Mouse (Mus musculus): ENCODE measurements around the gene Atxn7l2. TPM values are rescaled to one million over a fixed set of nuclear protein-coding genes. Genes with fewer than 3 reads are reported as not detected.
A peak's percentile ranks its signal among the peaks of the same experiment; 100 is the strongest.

The Atxn7l2 gene
- polyA plus RNA-seq, 1 experiment: 25.9 TPM

GRCm38 (mm10) chr3:108231646-108232045 lies 20.9 kb upstream of the Atxn7l2 start:
- Histone ChIP-seq H3K4me3 (replicated peaks; ENCODE audit: insufficient read depth, low read depth, low read length) (no peak overlapping the region), H3K27me3 (ENCODE audit: control insufficient read depth, insufficient read depth, low read length) (no peaks in the 10 kb centered on the region; the same call in 1 of the 2 replicates), H3K4me1 (ENCODE audit: control insufficient read depth, insufficient read depth, low read length) (no peaks in the 10 kb centered on the region), H3K27ac (ENCODE audit: insufficient read depth, low read length) (no peak overlapping the region)
- no peak for DNase-seq
- 91% methylated on average over 4 of the region's 4 CpGs for WGBS
- TF ChIP-seq CTCF (IDR thresholded peaks at IDR 0.05; ENCODE audit: borderline replicate concordance, insufficient read depth, low read depth, low read length): no peak
- no peak for TF ChIP-seq POLR2A (IDR thresholded peaks at IDR 0.05; ENCODE audit: borderline replicate concordance, insufficient read depth, low read length)

GRCm38 (mm10) chr3:108227521-108227920 lies 16.8 kb upstream of the Atxn7l2 start:
- 83% methylated on average over 2 of the region's 2 CpGs for WGBS
- Histone ChIP-seq H3K4me3 (replicated peaks; ENCODE audit: insufficient read depth, low read depth, low read length) (no peak overlapping the region), H3K27me3 (ENCODE audit: control insufficient read depth, insufficient read depth, low read length) (peaks cover 5% of the 10 kb centered on the region; the same call in 1 of the 2 replicates), H3K4me1 (ENCODE audit: control insufficient read depth, insufficient read depth, low read length) (no peaks in the 10 kb centered on the region), H3K27ac (ENCODE audit: insufficient read depth, low read length) (no peak overlapping the region)
- no peak for DNase-seq
- TF ChIP-seq CTCF (IDR thresholded peaks at IDR 0.05; ENCODE audit: borderline replicate concordance, insufficient read depth, low read depth, low read length) (no peak), POLR2A (IDR thresholded peaks at IDR 0.05; ENCODE audit: borderline replicate concordance, insufficient read depth, low read length) (no peak)

- WGBS: 13% methylated on average over 44 of the region's 44 CpGs
- peak; percentile 20 to 26 for DNase-seq
These were observed 16.0 kb upstream of the Atxn7l2 start, which contains the start of gene Sypl2 for GRCm38 (mm10) chr3:108226558-108227350. TSS of gene Sypl2 (minus strand) at chr3:108226648.

GRCm38 (mm10) chr3:108225711-108226557 lies 15.2 kb upstream of the Atxn7l2 start:
- WGBS: 5% methylated on average over 66 of the region's 67 CpGs
- H3K27me3 ChIP-seq (ENCODE audit: control insufficient read depth, insufficient read depth, low read length): peaks cover 5% of the 10 kb centered on the region; the same call in 1 of the 2 replicates
- no peak for TF ChIP-seq CTCF (IDR thresholded peaks at IDR 0.05; ENCODE audit: borderline replicate concordance, insufficient read depth, low read depth, low read length)
- no peak for TF ChIP-seq POLR2A (IDR thresholded peaks at IDR 0.05; ENCODE audit: borderline replicate concordance, insufficient read depth, low read length)

More at GRCm38 (mm10) chr3:108226558-108227350, 16.0 kb upstream of the Atxn7l2 start, which contains the start of gene Sypl2:
- TF ChIP-seq CTCF (IDR thresholded peaks at IDR 0.05; ENCODE audit: borderline replicate concordance, insufficient read depth, low read depth, low read length) (no peak), POLR2A (IDR thresholded peaks at IDR 0.05; ENCODE audit: borderline replicate concordance, insufficient read depth, low read length) (no peak)
- H3K27me3 ChIP-seq (ENCODE audit: control insufficient read depth, insufficient read depth, low read length): peaks cover 5% of the 10 kb centered on the region; the same call in 1 of the 2 replicates
- peak within 1 kb of the TSS; percentile 24 for H3K4me3 ChIP-seq (replicated peaks; ENCODE audit: insufficient read depth, low read depth, low read length)
- H3K4me1 ChIP-seq (ENCODE audit: control insufficient read depth, insufficient read depth, low read length): no peaks in the 10 kb centered on the region
- no peak within 1 kb of the TSS for H3K27ac ChIP-seq (ENCODE audit: insufficient read depth, low read length)

GRCm38 (mm10) chr3:108220661-108221060 lies 9.9 kb upstream of the Atxn7l2 start:
- 45% methylated on average over 3 of the region's 3 CpGs for WGBS
- Histone ChIP-seq H3K27me3 (ENCODE audit: control insufficient read depth, insufficient read depth, low read length) (no peaks in the 10 kb centered on the region; the same call in 1 of the 2 replicates), H3K4me3 (replicated peaks; ENCODE audit: insufficient read depth, low read depth, low read length) (no peak overlapping the region), H3K27ac (ENCODE audit: insufficient read depth, low read length) (no peak overlapping the region), H3K4me1 (ENCODE audit: control insufficient read depth, insufficient read depth, low read length) (no peaks in the 10 kb centered on the region)
- DNase-seq: no peak
- TF ChIP-seq CTCF (IDR thresholded peaks at IDR 0.05; ENCODE audit: borderline replicate concordance, insufficient read depth, low read depth, low read length): no peak
- no peak for TF ChIP-seq POLR2A (IDR thresholded peaks at IDR 0.05; ENCODE audit: borderline replicate concordance, insufficient read depth, low read length)

More at GRCm38 (mm10) chr3:108225711-108226557, 15.2 kb upstream of the Atxn7l2 start:
- peak overlapping the region; percentile 24 for H3K4me3 ChIP-seq (replicated peaks; ENCODE audit: insufficient read depth, low read depth, low read length)
- DNase-seq: peak; percentile 4 to 16
- H3K4me1 ChIP-seq (ENCODE audit: control insufficient read depth, insufficient read depth, low read length): no peaks in the 10 kb centered on the region
- H3K27ac ChIP-seq (ENCODE audit: insufficient read depth, low read length): no peak overlapping the region

GRCm38 (mm10) chr3:108214734-108215133 lies 4.0 kb upstream of the Atxn7l2 start:
- Histone ChIP-seq H3K27me3 (ENCODE audit: control insufficient read depth, insufficient read depth, low read length) (no peaks in the 10 kb centered on the region), H3K27ac (ENCODE audit: insufficient read depth, low read length) (no peak overlapping the region), H3K4me3 (replicated peaks; ENCODE audit: insufficient read depth, low read depth, low read length) (no peak overlapping the region), H3K4me1 (ENCODE audit: control insufficient read depth, insufficient read depth, low read length) (peaks cover 7% of the 10 kb centered on the region)
- no peak for DNase-seq
- WGBS: 51% methylated on average over 5 of the region's 5 CpGs
- no peak for TF ChIP-seq CTCF (IDR thresholded peaks at IDR 0.05; ENCODE audit: borderline replicate concordance, insufficient read depth, low read depth, low read length)
- no peak for TF ChIP-seq POLR2A (IDR thresholded peaks at IDR 0.05; ENCODE audit: borderline replicate concordance, insufficient read depth, low read length)

- WGBS: 62% methylated on average over 8 of the region's 8 CpGs
- Histone ChIP-seq H3K27ac (ENCODE audit: insufficient read depth, low read length) (0 out of 2 replicates have a peak overlapping the region, but pooled peaks have one; percentile 4), H3K4me3 (replicated peaks; ENCODE audit: insufficient read depth, low read depth, low read length) (no peak overlapping the region), H3K4me1 (ENCODE audit: control insufficient read depth, insufficient read depth, low read length) (peaks cover 12% of the 10 kb centered on the region), H3K27me3 (ENCODE audit: control insufficient read depth, insufficient read depth, low read length) (no peaks in the 10 kb centered on the region)
- TF ChIP-seq POLR2A (IDR thresholded peaks at IDR 0.05; ENCODE audit: borderline replicate concordance, insufficient read depth, low read length) (no peak), CTCF (IDR thresholded peaks at IDR 0.05; ENCODE audit: borderline replicate concordance, insufficient read depth, low read depth, low read length) (no peak)
- peak; percentile 33 to 37 for DNase-seq
These were observed 1.7 kb upstream of the Atxn7l2 start for GRCm38 (mm10) chr3:108212406-108212805.
